Mouse (Mus musculus) stomach, embryonic 14.5 days (tissue): Measurements from ENCODE around the gene Trim43b. TPM values are rescaled to one million over a fixed set of nuclear protein-coding genes. Genes with fewer than 3 reads are reported as not detected.

Source experiments
- polyA plus RNA-seq: library from polyadenylated mRNA; unstranded; fragments of >200 nt; fragmentation: Nextera tagmentation; extraction: Ambion mirVana; gene quantifications from 2 replicates; pipeline ENCODE4 v1.2.1, GENCODE M21; 2014

The Trim43b gene
- polyA plus RNA-seq, 1 experiment from 2014 or later = not detected

Other genes with a start within 250 kb of the Trim43b start
- gene Bcl2a1a, start 135.9 kb downstream of the Trim43b start, polyA plus RNA-seq = 0.32 TPM in 1 of 2 replicates, not detected in the other
- 3.1 and 4.1 TPM in 2 replicates for gene Bcl2a1b, start 106.4 kb upstream of the Trim43b start, polyA plus RNA-seq
- not detected in 2 replicates for gene Gm29094, start 106.5 kb upstream of the Trim43b start, polyA plus RNA-seq
- 24.0 and 26.4 TPM in 2 replicates for gene Mthfs, start 117.8 kb upstream of the Trim43b start, polyA plus RNA-seq